Mouse (Mus musculus) gastrocnemius, postnatal 4 days (tissue): ENCODE data around the gene Pced1b. TPM values are rescaled to one million over a fixed set of nuclear protein-coding genes. Genes with fewer than 3 reads are reported as not detected.

Experiments
- DNase-seq, 2 experiments: peaks; one replicate each; pipeline ENCODE4 v3.0.0; 2021 to 2022; ENCODE audit warnings: low spot score in 2 of 2, mixed read lengths in 2 of 2
- total RNA-seq, 2 experiments: library from RNA; stranded (reverse); gene quantifications; 2 replicates each; pipeline ENCODE4 v1.2.3; 2021

Pced1b gene
- total RNA-seq, 2 experiments from 2014 or later: 4.6 to 6.3 TPM

GRCm38 (mm10) chr15:97285665-97286212 lies 38.8 kb downstream of the Pced1b start:
- DNase-seq: no peak

GRCm38 (mm10) chr15:97286731-97287130 lies 39.8 kb downstream of the Pced1b start:
- no peak for DNase-seq

GRCm38 (mm10) chr15:97287436-97288143 lies 40.7 kb downstream of the Pced1b start:
- no peak for DNase-seq

DNA sequence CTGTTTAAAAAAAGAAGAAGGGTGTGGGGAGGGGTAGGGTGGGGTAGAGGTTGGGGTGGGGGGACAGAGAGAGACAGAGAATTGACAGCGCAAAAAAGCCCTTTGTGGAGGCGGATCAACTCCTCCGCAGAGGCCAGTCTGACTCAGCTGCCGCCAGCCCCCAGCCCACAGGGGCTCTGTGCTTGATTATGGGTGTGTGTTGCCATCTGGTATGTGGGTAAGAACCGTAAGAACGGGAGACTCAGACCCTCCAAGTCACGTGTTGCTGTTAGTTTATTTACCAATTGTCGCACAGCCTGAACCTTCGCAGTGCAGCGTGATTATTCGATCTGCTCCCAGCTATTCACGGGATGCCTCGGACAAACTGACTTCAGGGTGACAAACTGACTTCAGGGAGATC lies 41.8 kb downstream of the Pced1b start:
- DNase-seq: no peak

DNA sequence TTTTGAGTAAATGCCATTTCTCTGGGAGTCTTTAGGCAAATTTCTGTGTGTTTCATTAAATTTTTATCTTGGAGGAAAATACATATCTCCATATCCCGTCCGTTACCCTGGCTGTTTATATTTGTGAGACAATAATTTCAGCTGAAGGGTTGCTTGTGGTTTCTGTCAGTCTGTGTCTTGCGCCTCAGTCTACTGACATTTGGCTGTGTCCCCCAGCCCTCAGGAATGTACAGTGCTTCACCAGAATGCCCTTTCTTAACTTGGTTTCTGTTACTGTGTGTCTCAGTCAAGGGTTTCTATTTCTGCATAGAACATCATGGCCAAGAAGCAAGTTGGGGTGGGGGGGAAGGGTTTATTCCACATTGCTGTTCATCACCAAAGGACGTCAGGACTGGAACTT lies 42.3 kb downstream of the Pced1b start:
- DNase-seq: no peak

DNA sequence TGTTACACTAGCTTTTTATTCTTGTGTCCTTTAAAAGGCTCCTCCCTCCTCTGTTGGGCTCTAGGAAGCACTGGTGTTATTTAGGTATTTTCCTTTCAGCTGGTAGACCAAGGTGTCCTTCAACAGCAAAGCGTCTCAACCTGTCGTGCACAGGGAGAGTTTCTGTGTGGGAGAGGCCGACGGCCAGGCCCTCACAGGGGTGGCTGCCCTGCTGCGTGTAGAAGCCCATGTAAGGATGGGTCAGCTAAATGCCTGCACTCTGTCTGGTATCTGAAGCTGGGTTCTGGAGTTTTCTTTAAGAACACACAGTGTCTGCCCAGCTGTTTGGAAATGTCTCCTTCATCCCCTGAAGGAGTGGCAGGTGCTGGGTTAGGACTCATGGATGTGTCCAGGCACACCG lies 43.4 kb downstream of the Pced1b start:
- no peak for DNase-seq

DNA sequence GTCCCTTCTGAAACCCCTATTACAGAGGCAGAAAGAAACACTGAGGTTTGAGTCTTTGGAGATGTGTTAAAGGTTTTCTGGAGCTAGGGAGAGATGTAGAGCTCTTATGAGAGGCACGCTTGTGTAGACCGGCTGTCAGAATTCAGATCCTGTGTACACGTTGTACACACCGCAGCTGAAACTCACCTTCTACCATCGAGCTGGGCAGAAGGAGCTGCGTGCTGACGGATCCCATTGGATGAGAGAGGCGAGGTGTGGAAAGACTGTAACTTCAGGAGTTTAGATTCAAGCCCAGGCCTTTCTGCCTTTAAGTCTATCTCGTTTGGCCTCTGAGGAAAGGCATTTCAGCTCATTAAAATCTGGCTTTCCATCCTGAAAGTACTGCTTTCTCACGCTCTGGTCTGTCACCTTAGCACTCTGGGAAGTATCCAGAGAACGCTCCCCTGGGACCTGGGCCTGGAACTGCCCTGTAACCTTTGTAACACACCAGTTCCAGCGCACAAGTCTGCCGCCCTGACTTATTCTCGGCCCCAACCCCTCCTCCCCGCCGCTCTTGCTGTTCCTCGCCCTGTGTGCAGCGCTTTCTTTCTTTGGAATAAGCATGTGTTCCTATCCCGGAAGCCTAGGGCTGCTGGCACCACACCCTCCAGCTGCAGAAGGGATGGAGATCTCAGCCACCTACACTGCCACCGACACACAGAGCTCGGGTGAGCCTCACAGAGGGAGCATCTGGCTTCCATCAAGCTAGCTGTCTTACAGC lies 44.6 kb downstream of the Pced1b start:
- peak in 1 of 2 experiments; percentile 22 for DNase-seq

DNA sequence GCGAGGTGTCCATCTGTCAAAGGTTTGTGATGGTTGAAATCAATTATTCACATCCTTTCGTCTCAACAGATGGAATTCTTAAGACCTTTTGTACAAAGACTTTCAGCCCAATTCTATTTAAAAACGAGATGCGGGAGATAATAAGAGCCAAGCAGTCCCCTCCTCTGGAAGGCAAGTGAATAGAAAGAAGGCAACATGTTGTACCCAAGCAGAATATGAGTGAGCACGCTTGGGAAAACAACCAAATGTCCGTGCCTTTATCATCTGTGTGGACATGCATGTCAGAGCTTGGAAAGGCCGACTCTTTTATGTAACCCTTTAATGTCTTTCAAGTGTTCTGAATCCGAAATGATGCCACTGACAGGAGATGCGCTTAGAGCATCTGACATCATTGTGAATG lies 61.0 kb downstream of the Pced1b start:
- DNase-seq: no peak

DNA sequence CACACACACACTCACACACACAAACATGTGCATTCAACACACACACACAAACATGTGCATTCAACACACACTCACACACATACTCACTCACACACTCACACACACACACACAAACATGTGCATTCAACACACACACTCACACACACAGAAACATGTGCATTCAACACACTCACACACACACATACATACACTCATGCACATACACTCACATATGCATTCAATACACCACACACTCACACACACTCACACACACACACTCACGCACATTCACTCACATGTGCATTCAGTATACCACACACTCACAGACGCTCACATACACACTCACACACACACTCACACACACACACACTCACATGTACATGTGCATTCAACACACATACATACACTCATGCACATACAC lies 62.6 kb downstream of the Pced1b start:
- DNase-seq: no peak

DNA sequence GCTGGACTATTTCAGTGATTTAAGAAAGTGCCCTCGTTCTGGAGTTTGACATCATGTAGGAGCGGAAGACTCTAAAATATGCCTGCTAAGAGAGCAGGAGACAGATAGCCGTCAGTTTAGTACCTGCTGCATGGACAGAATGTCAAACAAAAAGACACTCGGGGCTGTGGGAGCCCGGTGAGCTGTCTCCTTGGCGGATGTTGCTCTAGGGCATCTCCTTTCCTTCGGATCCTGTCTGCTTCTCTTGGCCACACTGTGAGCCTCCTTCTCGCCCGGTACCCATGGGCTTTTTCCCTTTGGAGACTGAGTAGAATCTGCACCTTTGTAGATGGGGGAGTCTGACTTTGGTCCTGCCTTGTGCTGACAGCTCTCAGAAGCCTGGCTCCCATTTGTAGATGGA lies 63.3 kb downstream of the Pced1b start:
- DNase-seq: no peak

- DNase-seq: no peak
Observed at GRCm38 (mm10) chr15:97311211-97311610, 64.3 kb downstream of the Pced1b start.

- no peak for DNase-seq
Observed at GRCm38 (mm10) chr15:97311937-97312336, 65.0 kb downstream of the Pced1b start.

DNA sequence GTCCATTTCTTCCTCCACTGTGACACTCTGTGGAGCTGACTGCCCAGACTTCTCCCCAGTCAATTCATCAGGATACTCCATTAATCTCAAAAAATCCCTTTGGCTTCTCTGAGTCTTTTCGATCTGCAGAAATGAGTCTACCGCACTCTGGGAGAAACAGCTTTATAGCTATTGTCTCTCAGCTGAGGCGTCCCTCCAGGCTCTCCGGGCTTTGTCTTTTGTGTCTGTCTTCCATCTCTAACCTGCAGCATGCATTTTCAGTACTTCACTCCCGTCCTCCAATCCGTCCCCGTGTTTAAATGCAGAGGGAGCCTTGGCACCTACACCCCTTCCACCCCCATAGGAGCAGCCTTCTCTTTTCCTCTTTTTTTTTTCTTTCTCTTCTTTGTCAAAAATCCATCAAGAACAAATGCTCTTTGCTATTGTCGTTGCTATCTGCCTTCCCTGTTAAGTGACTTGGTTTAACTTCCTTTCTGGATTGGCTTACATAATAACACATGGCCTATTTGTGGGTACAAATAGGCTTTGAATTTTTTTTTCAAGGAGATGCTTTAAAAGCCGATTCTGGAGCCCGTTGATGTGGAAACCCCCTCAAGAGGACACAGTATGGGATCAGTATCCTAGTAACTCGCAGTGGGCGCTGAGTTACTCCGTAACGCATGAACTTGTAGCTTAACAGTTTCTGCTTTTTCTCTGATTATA lies 68.0 kb downstream of the Pced1b start:
- no peak for DNase-seq

- DNase-seq: no peak
Observed at GRCm38 (mm10) chr15:97315422-97315757, 68.5 kb downstream of the Pced1b start.

- DNase-seq: no peak
Observed at GRCm38 (mm10) chr15:97318365-97319001, 71.6 kb downstream of the Pced1b start.

GRCm38 (mm10) chr15:97322821-97323220 lies 75.9 kb downstream of the Pced1b start:
- DNase-seq: no peak

GRCm38 (mm10) chr15:97323466-97323865 lies 76.6 kb downstream of the Pced1b start:
- no peak for DNase-seq

GRCm38 (mm10) chr15:97324311-97324710 lies 77.4 kb downstream of the Pced1b start:
- no peak for DNase-seq

DNA sequence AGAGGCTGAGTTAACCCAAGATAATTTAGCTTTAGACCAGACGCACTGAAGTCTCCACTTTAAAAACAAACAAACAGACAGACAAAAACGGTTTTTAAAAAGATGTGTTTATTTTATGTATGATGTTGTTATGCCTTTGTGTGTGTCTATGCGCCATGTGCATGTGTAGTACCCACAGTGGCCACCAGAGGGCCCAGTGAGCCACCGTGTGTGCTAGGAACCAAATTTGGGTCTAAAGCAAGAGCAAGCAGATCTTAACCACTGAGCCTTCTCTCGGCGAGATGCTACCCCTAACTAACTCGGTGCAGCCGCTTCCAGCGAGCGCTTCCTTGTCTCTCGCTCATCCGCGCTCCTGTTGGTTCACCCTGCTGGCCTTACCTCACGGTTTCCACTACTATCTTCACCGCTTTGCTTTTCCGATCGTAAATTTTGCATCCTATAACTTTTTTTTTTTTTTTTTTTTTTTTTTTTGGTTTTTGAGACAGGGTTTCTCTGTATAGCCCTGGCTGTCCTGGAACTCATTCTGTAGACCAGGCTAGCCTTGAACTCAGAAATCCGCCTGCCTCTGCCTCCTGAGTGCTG lies 80.7 kb downstream of the Pced1b start:
- DNase-seq: no peak

DNA sequence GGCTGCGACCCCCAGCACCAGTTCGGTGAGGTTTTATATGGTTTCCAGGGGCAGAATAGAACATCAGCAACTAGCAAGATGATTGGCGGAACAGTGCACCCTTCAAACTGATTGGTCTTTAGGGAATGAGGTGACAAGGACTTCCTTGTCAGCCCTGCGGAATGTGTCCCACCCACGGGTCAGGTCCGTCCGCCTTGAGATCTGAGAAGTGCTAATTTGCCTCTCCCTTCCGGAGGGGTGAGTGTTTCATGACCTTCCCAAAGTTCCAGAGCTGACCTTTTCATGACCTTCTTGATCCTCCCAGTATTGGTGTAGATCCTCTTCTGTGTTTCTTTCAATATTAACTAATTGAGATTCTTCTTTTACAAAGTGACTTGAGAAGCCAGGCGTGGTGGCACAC lies 85.7 kb downstream of the Pced1b start:
- no peak for DNase-seq
